Mouse (Mus musculus): ENCODE results near the gene Xirp2. TPM values are rescaled to one million over a fixed set of nuclear protein-coding genes. Genes with fewer than 3 reads are reported as not detected.

Xirp2 gene
- polyA plus RNA-seq, 1 experiment from 2014 or later = not detected

DNA sequence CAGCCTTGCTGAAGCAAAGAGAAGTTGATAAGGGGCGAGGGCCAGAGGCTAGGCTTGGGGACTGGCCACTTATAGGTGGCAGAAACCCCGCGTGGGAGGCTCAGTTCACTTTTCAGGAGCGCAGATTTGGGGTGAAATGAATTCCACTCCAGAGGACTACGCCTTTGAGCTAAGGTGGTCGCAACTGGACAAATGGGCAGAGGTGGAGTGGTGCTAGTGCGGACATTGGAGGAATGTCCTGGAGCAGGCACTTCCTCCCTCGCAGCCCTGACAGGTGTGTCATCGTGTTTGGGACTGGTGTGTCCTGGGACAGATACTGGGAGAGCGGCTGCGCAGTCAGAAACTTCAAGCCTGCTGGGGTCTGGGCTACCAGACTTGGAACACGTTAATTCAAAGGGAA lies 120.8 kb downstream of the Xirp2 start:
- WGBS = 1% methylated on average over 12 of the region's 12 CpGs

GRCm38 (mm10) chr2:67567141-67567680 lies 121.4 kb downstream of the Xirp2 start:
- Histone ChIP-seq H3K4me1 (replicated peaks) (peaks cover 9% of the 10 kb centered on the region; the same call in 1 of the 2 replicates), H3K4me2 (replicated peaks) (peak overlapping the region; percentile 93), H3K27ac (no peak overlapping the region), H3K4me3 (replicated peaks) (peak overlapping the region; percentile 70; the same call in 1 of the 2 replicates), H3K36me3 (no peaks in the 10 kb centered on the region), H3K9ac (no peak overlapping the region), H3K27me3 (replicated peaks) (peaks cover 4% of the 10 kb centered on the region), H3K9me3 (no peaks in the 10 kb centered on the region)
- WGBS = 15% methylated on average over 8 of the region's 8 CpGs
- no peak for ATAC-seq

More for the DNA sequence above, 120.8 kb downstream of the Xirp2 start:
- Histone ChIP-seq H3K9ac (0 out of 2 replicates have a peak overlapping the region, but pooled peaks have one; percentile 53), H3K4me1 (replicated peaks) (peaks cover 9% of the 10 kb centered on the region; the same call in 1 of the 2 replicates), H3K36me3 (no peaks in the 10 kb centered on the region), H3K27me3 (replicated peaks) (peaks cover 4% of the 10 kb centered on the region), H3K4me2 (replicated peaks) (peak overlapping the region; percentile 93), H3K9me3 (no peaks in the 10 kb centered on the region), H3K27ac (no peak overlapping the region), H3K4me3 (replicated peaks) (peak overlapping the region; percentile 70)
- no peak; the same call in 1 of the 2 replicates for ATAC-seq

Other genes with a start within 250 kb of the Xirp2 start
- gene Gm21830, start 32.3 kb upstream of the Xirp2 start, polyA plus RNA-seq (2015; fragmentation: Nextera tagmentation; extraction: Ambion mirVana) = not detected in 2 replicates
- not detected in 2 replicates for gene Gm26727, start 12.8 kb upstream of the Xirp2 start, polyA plus RNA-seq (2015; fragmentation: Nextera tagmentation; extraction: Ambion mirVana)
- 2.6 and 4.1 TPM in 2 replicates for gene B3galt1, start 119.9 kb downstream of the Xirp2 start, polyA plus RNA-seq (2015; fragmentation: Nextera tagmentation; extraction: Ambion mirVana)

Measured in intestine, embryonic 15.5 days (tissue).